Mouse (Mus musculus) adrenal gland, postnatal 0 days (tissue): ENCODE data around the gene Gm20908. TPM values are rescaled to one million over a fixed set of nuclear protein-coding genes. Genes with fewer than 3 reads are reported as not detected.

Source experiments
- polyA plus RNA-seq: library from polyadenylated mRNA; unstranded; fragments of >200 nt; fragmentation: Nextera tagmentation; extraction: Ambion mirVana; gene quantifications from 2 replicates; pipeline ENCODE4 v1.2.1, GENCODE M21; 2015

Gene Gm20908
- not detected in 2 replicates for polyA plus RNA-seq

DNA sequence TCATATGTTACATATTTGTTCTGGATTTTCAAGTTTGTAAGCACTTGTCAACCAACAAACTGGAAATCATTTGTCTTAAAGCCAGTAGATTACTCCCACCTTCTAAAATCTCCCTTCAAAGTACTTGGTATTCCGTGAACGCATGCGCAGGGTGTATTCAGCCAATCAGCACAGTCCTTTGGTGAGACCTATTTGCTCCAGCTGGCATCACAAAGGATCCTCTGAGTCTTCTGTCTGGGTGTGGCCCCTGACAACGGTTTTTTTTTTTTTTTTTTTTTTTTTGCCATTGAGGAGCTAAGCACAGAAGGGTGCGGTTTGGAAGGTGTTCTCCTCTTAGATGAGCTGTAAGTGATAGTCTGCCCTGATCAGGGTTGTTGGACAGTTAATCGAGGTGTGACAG, at the start of gene Gm20908:
Gene Gm20908 (plus strand): TSS at position 301 of the 400 bp plus-strand sequence.

